In genomic region chr9:98218824-98219223, GRCm38 (mm10) we compare ENCODE assay signal across 23 mouse cellular contexts.
DNase-seq lines count a peak whose midpoint lies in the region; ATAC-seq and TF ChIP-seq lines count a peak whose summit lies in the region.
"Had no signal": no experiment of that assay in that cellular context is flagged by ENCODE, and none has a peak within 500 bp of the region (broad histone marks: within the 10 kb centered on the region; RNA-seq: fewer than 3 reads in every experiment).

No protein-coding gene starts in this region.

- H3K4me1 ChIP-seq in kidney, embryonic 14.5 days (ENCODE audit: control insufficient read depth, insufficient read depth, low read length), result no peaks in the 10 kb centered on the region
- no peaks in the 10 kb centered on the region for H3K4me1 ChIP-seq in kidney, adult 2 months (ENCODE audit: control insufficient read depth, insufficient read depth, low read length)
- no peaks in the 10 kb centered on the region for H3K4me1 ChIP-seq in liver, adult 2 months (ENCODE audit: control insufficient read depth, insufficient read depth, low read length)
- H3K4me1 ChIP-seq: heart, embryonic 13.5 days; limb, embryonic 13.5 days; liver, embryonic 13.5 days had no signal

- no peak overlapping the region for H3K4me3 ChIP-seq in kidney, embryonic 14.5 days (ENCODE audit: low read length)
- no peak overlapping the region for H3K4me3 ChIP-seq in kidney, adult 2 months (ENCODE audit: insufficient read depth, low read depth, low read length)
- H3K4me3 ChIP-seq in liver, adult 2 months (ENCODE audit: insufficient read depth, low read depth, low read length), result no peak overlapping the region
- H3K4me3 ChIP-seq: erythroblast, embryonic 14.5 days; heart, embryonic 13.5 days; limb, embryonic 13.5 days; liver, embryonic 13.5 days had no signal

- H3K36me3 ChIP-seq in kidney, embryonic 14.5 days (ENCODE audit: control insufficient read depth, insufficient read depth, low read length), result no peaks in the 10 kb centered on the region
- no peaks in the 10 kb centered on the region for H3K36me3 ChIP-seq in kidney, adult 2 months (ENCODE audit: control insufficient read depth, insufficient read depth, low read length)
- H3K36me3 ChIP-seq in liver, adult 2 months (ENCODE audit: control insufficient read depth, insufficient read depth, low read length), result no peaks in the 10 kb centered on the region
- H3K36me3 ChIP-seq: heart, embryonic 13.5 days; limb, embryonic 13.5 days; liver, embryonic 13.5 days had no signal

- H3K79me2 ChIP-seq in liver, adult 2 months (ENCODE audit: control insufficient read depth, insufficient read depth, low read length), result no peaks in the 10 kb centered on the region

- TF ChIP-seq POLR2A in kidney, adult 2 months (IDR thresholded peaks at IDR 0.05; ENCODE audit: low read depth, low read length), result no peak
- no peak for TF ChIP-seq POLR2A in liver, adult 2 months (IDR thresholded peaks at IDR 0.05; ENCODE audit: extremely low read depth, insufficient read depth, low read length)

- ATAC-seq in kidney, embryonic 14.5 days (ENCODE audit: low FRiP score, low TSS enrichment), result peak; percentile 84
- ATAC-seq: forebrain, postnatal 0 days; lung, postnatal 0 days had no signal

- WGBS in kidney, embryonic 14.5 days, result 30% methylated on average over 2 of the region's 2 CpGs
- WGBS in kidney, adult 2 months, result 45% methylated on average over 2 of the region's 2 CpGs
- 69% methylated on average over 2 of the region's 2 CpGs for WGBS in liver, adult 2 months

- no peak overlapping the region for H3K4me2 ChIP-seq in kidney, embryonic 14.5 days (replicated peaks; ENCODE audit: low read depth, low read length)
- H3K4me2 ChIP-seq: heart, embryonic 13.5 days; limb, embryonic 13.5 days; liver, embryonic 13.5 days had no signal

- H3K27ac ChIP-seq in kidney, embryonic 14.5 days (ENCODE audit: low read depth, low read length), result no peak overlapping the region
- no peak overlapping the region for H3K27ac ChIP-seq in kidney, adult 2 months (ENCODE audit: insufficient read depth, low read depth, low read length)
- no peak overlapping the region for H3K27ac ChIP-seq in liver, adult 2 months (replicated peaks; ENCODE audit: insufficient read depth, low read depth, low read length)
- H3K27ac ChIP-seq: heart, embryonic 13.5 days; limb, embryonic 13.5 days; liver, embryonic 13.5 days; macrophage had no signal

- H3K27me3 ChIP-seq in kidney, embryonic 14.5 days (ENCODE audit: control insufficient read depth, insufficient read depth, low read length), result no peaks in the 10 kb centered on the region
- H3K27me3 ChIP-seq in kidney, adult 2 months (replicated peaks; ENCODE audit: control insufficient read depth, insufficient read depth, low read length), result no peaks in the 10 kb centered on the region
- no peaks in the 10 kb centered on the region for H3K27me3 ChIP-seq in liver, adult 2 months (ENCODE audit: control insufficient read depth, insufficient read depth, low read length)
- H3K27me3 ChIP-seq: CH12.LX; heart, embryonic 13.5 days; limb, embryonic 13.5 days; liver, embryonic 13.5 days had no signal

- no peak overlapping the region for H3K9ac ChIP-seq in kidney, embryonic 14.5 days (ENCODE audit: low read depth, low read length)
- no peak overlapping the region for H3K9ac ChIP-seq in liver, adult 2 months (ENCODE audit: low read depth, low read length)
- H3K9ac ChIP-seq: forebrain, postnatal 0 days; heart, embryonic 13.5 days; limb, embryonic 13.5 days; liver, embryonic 13.5 days had no signal

- DNase-seq in embryo, embryonic 10.5 days (ENCODE audit: low spot score), result peak; percentile 5
- DNase-seq in embryo, embryonic 10 days (ENCODE audit: low spot score), result no peak
- no peak for DNase-seq in kidney, adult 2 months
- peak; percentile 8 for DNase-seq in liver, adult 2 months (ENCODE audit: extremely low read depth, low read depth, low spot score)
- DNase-seq in liver, result no peak
- DNase-seq in retina, postnatal 1 day, result peak; percentile 17
- DNase-seq in spleen, postnatal 36 days (ENCODE audit: low spot score in 2 of 2), result no peak
- DNase-seq: adrenal gland, postnatal 14 days; cerebellum, adult 11 months; cerebellum, adult 9-10 months; forebrain, postnatal 0 days; gastrocnemius, postnatal 10 days; heart, postnatal 14 days; kidney, postnatal 10 days; liver, embryonic 13.5 days; midbrain, embryonic 14.5 days had no signal

- no peaks in the 10 kb centered on the region for H3K9me3 ChIP-seq in kidney, embryonic 14.5 days (ENCODE audit: control insufficient read depth, low read length)
- H3K9me3 ChIP-seq: heart, embryonic 13.5 days; limb, embryonic 13.5 days; liver, embryonic 13.5 days had no signal

- TF ChIP-seq CTCF in kidney, adult 2 months (conservative IDR thresholded peaks at IDR 0.05; ENCODE audit: insufficient read depth, insufficient read length, low read depth, low read length), result no peak
- TF ChIP-seq CTCF in liver, adult 2 months (IDR thresholded peaks at IDR 0.05; ENCODE audit: low read depth, low read length), result no peak

Comparison
In these comparisons a context has a peak if more than half of its experiments do, and no peak if none do; other contexts are left out.
1. DNase-seq: peak in embryo, embryonic 10.5 days (single experiment), liver, adult 2 months (single experiment) and retina, postnatal 1 day (single experiment); none in embryo, embryonic 10 days (single experiment), kidney, adult 2 months (single experiment), liver (single experiment) and spleen, postnatal 36 days (0 of 2).